Mouse (Mus musculus): ENCODE data around the gene Prlh. TPM values are rescaled to one million over a fixed set of nuclear protein-coding genes. Genes with fewer than 3 reads are reported as not detected.

Prlh gene
- polyA plus RNA-seq, 1 experiment from 2014 or later: not detected

GRCm38 (mm10) chr1:90914948-90915569 is 37.8 kb upstream of the Prlh start, which contains the start of gene Mlph:
TSS of gene Mlph (plus strand) at chr1:90915085.
- Histone ChIP-seq H3K27ac (ENCODE audit: low read length) (0 out of 2 replicates have a peak within 1 kb of the TSS, but pooled peaks have one; percentile 4), H3K4me2 (ENCODE audit: low read depth, low read length) (peak within 1 kb of the TSS; percentile 30), H3K9ac (ENCODE audit: low read length) (peak within 1 kb of the TSS; percentile 58), H3K4me3 (replicated peaks; ENCODE audit: low read length) (peak within 1 kb of the TSS; percentile 26), H3K36me3 (ENCODE audit: control insufficient read depth, insufficient read depth, low read length) (no peaks in the 10 kb centered on the region), H3K4me1 (ENCODE audit: control insufficient read depth, insufficient read depth, low read length) (peaks cover 13% of the 10 kb centered on the region), H3K9me3 (replicated peaks; ENCODE audit: control insufficient read depth, low read length) (peaks cover 4% of the 10 kb centered on the region), H3K27me3 (ENCODE audit: control insufficient read depth, insufficient read depth, low read length) (no peaks in the 10 kb centered on the region)
- WGBS: 9% methylated on average over 18 of the region's 18 CpGs
- peak; percentile 72 for ATAC-seq (ENCODE audit: insufficient read depth, low FRiP score)

DNA sequence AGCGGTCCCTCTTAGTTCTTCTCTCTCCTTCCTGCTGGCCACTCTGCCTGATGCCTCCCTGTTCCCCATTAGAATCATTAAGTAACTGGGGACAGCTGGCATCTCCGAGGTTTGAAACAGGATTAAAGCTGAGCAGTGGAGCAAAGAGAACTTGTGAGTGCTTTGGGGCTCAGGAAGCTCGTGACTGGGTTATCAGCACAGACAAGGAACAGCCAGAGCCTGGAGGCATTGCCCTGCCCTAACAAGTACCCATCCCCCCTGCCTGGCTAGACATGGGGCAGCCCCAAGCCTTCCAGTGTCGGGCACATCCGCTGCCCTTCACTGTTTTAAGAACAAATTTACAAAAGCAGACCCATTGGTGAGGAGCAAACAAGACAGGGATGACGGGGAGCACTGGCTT is 35.4 kb upstream of the Prlh start:
- peaks cover 9% of the 10 kb centered on the region for H3K4me1 ChIP-seq (ENCODE audit: control insufficient read depth, insufficient read depth, low read length)
- no peaks in the 10 kb centered on the region for H3K27me3 ChIP-seq (ENCODE audit: control insufficient read depth, insufficient read depth, low read length)
- ATAC-seq (ENCODE audit: insufficient read depth, low FRiP score): peak; percentile 54; the same call in 1 of the 2 replicates
- no peaks in the 10 kb centered on the region for H3K36me3 ChIP-seq (ENCODE audit: control insufficient read depth, insufficient read depth, low read length)
- peaks cover 6% of the 10 kb centered on the region for H3K9me3 ChIP-seq (replicated peaks; ENCODE audit: control insufficient read depth, low read length)
- WGBS: 54% methylated on average over 6 of the region's 6 CpGs
- H3K4me3 ChIP-seq (replicated peaks; ENCODE audit: low read length): no peak overlapping the region
- H3K27ac ChIP-seq (ENCODE audit: low read length): peak overlapping the region; percentile 28; the same call in 1 of the 2 replicates
- H3K9ac ChIP-seq (ENCODE audit: low read length): no peak overlapping the region
- no peak overlapping the region for H3K4me2 ChIP-seq (ENCODE audit: low read depth, low read length)

DNA sequence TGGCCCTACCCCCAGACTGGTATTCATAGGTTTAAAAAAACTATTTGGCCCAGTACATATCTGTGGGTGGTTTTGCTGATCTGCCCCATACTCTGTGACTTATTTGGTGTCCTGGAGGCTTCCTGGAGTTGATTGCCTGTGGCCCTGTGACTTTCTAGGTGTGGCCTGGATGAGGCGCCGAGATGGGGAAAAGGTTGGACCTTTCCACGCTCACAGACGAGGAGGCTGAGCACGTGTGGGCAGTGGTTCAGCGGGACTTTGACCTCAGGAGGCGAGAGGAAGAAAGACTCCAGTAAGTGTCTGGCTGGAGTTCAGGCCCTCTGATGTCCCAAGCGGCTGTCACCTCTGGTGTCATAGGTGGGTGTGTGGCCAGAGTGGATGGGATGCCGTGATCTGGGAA is 31.2 kb upstream of the Prlh start:
- Histone ChIP-seq H3K27ac (ENCODE audit: low read length) (no peak overlapping the region), H3K36me3 (ENCODE audit: control insufficient read depth, insufficient read depth, low read length) (no peaks in the 10 kb centered on the region), H3K27me3 (ENCODE audit: control insufficient read depth, insufficient read depth, low read length) (no peaks in the 10 kb centered on the region), H3K9me3 (replicated peaks; ENCODE audit: control insufficient read depth, low read length) (peaks cover 6% of the 10 kb centered on the region), H3K9ac (ENCODE audit: low read length) (no peak overlapping the region), H3K4me3 (replicated peaks; ENCODE audit: low read length) (no peak overlapping the region), H3K4me2 (ENCODE audit: low read depth, low read length) (no peak overlapping the region), H3K4me1 (ENCODE audit: control insufficient read depth, insufficient read depth, low read length) (no peaks in the 10 kb centered on the region; the same call in 1 of the 2 replicates)
- no peak for ATAC-seq (ENCODE audit: insufficient read depth, low FRiP score)
- 76% methylated on average over 9 of the region's 9 CpGs for WGBS

GRCm38 (mm10) chr1:90926030-90926429 is 26.9 kb upstream of the Prlh start:
- Histone ChIP-seq H3K9ac (ENCODE audit: low read length) (no peak overlapping the region), H3K27ac (ENCODE audit: low read length) (no peak overlapping the region), H3K4me1 (ENCODE audit: control insufficient read depth, insufficient read depth, low read length) (peaks cover 16% of the 10 kb centered on the region; the same call in 1 of the 2 replicates), H3K4me2 (ENCODE audit: low read depth, low read length) (no peak overlapping the region), H3K9me3 (replicated peaks; ENCODE audit: control insufficient read depth, low read length) (no peaks in the 10 kb centered on the region), H3K4me3 (replicated peaks; ENCODE audit: low read length) (no peak overlapping the region), H3K27me3 (ENCODE audit: control insufficient read depth, insufficient read depth, low read length) (no peaks in the 10 kb centered on the region), H3K36me3 (ENCODE audit: control insufficient read depth, insufficient read depth, low read length) (no peaks in the 10 kb centered on the region)
- ATAC-seq (ENCODE audit: insufficient read depth, low FRiP score): no peak
- WGBS: 79% methylated on average over 4 of the region's 4 CpGs

DNA sequence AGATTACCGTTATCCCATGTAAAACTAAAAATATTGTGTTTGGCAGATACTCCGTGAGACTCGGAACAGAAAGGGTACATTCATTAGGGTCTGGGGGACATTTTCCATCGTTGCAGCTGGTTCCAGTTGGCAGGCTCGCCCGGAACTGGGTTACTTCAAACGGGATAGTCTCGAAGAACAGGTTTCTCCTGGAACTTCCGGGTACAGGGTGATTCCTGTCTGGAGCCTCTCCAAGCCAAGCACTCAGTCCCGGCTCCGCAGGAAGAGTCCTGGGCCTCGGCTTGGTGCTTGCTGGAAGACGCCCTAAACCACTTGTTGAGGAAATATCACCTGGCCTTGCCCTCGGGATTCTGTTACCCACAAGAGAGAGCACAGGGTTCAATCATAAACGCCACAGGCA is 25.6 kb upstream of the Prlh start:
- Histone ChIP-seq H3K4me1 (ENCODE audit: control insufficient read depth, insufficient read depth, low read length) (peaks cover 16% of the 10 kb centered on the region; the same call in 1 of the 2 replicates), H3K27me3 (ENCODE audit: control insufficient read depth, insufficient read depth, low read length) (no peaks in the 10 kb centered on the region), H3K9me3 (replicated peaks; ENCODE audit: control insufficient read depth, low read length) (no peaks in the 10 kb centered on the region), H3K4me2 (ENCODE audit: low read depth, low read length) (peak overlapping the region; percentile 77), H3K4me3 (replicated peaks; ENCODE audit: low read length) (no peak overlapping the region), H3K36me3 (ENCODE audit: control insufficient read depth, insufficient read depth, low read length) (no peaks in the 10 kb centered on the region), H3K9ac (ENCODE audit: low read length) (peak overlapping the region; percentile 63; the same call in 1 of the 2 replicates), H3K27ac (ENCODE audit: low read length) (peak overlapping the region; percentile 83)
- peak; percentile 44; the same call in 1 of the 2 replicates for ATAC-seq (ENCODE audit: insufficient read depth, low FRiP score)
- 32% methylated on average over 15 of the region's 15 CpGs for WGBS

DNA sequence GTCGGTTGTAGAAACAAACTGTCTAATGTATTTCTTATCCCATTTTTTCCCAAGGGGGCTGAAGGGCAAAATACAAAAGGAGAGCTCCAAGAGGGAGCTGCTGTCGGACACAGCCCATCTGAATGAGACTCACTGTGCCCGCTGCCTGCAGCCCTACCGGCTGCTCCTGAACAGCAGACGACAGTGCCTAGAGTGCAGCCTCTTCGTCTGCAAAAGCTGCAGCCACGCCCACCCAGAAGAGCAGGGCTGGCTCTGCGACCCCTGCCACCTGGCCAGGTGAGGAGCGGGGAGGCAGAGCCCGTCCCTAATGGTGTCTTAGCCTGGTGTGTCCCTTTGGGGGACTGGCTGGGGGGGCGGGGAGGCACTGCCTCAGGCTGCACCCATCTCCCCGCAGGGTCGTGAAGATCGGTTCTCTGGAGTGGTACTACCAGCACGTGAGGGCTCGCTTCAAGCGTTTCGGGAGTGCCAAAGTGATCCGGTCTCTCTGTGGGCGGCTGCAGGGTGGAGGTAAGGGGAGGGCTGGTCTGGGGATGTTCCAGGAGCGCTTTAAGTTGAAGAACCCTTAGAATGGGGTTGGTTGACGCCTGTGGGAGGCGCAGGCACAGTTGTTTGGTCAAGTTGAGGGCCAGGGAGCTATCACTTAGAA is 24.9 kb upstream of the Prlh start:
- Histone ChIP-seq H3K4me3 (replicated peaks; ENCODE audit: low read length) (peak overlapping the region; percentile 37), H3K27ac (ENCODE audit: low read length) (peak overlapping the region; percentile 83), H3K36me3 (ENCODE audit: control insufficient read depth, insufficient read depth, low read length) (no peaks in the 10 kb centered on the region), H3K9ac (ENCODE audit: low read length) (peak overlapping the region; percentile 63), H3K4me1 (ENCODE audit: control insufficient read depth, insufficient read depth, low read length) (peaks cover 16% of the 10 kb centered on the region; the same call in 1 of the 2 replicates), H3K4me2 (ENCODE audit: low read depth, low read length) (peak overlapping the region; percentile 77), H3K27me3 (ENCODE audit: control insufficient read depth, insufficient read depth, low read length) (no peaks in the 10 kb centered on the region), H3K9me3 (replicated peaks; ENCODE audit: control insufficient read depth, low read length) (no peaks in the 10 kb centered on the region)
- peak; percentile 22; the same call in 1 of the 2 replicates for ATAC-seq (ENCODE audit: insufficient read depth, low FRiP score)
- 3% methylated on average over 23 of the region's 23 CpGs for WGBS

GRCm38 (mm10) chr1:90928575-90928934 is 24.4 kb upstream of the Prlh start:
- Histone ChIP-seq H3K4me2 (ENCODE audit: low read depth, low read length) (peak overlapping the region; percentile 77), H3K9ac (ENCODE audit: low read length) (peak overlapping the region; percentile 63), H3K27me3 (ENCODE audit: control insufficient read depth, insufficient read depth, low read length) (no peaks in the 10 kb centered on the region), H3K27ac (ENCODE audit: low read length) (0 out of 2 replicates have a peak overlapping the region, but pooled peaks have one; percentile 6), H3K4me3 (replicated peaks; ENCODE audit: low read length) (peak overlapping the region; percentile 37), H3K36me3 (ENCODE audit: control insufficient read depth, insufficient read depth, low read length) (no peaks in the 10 kb centered on the region), H3K4me1 (ENCODE audit: control insufficient read depth, insufficient read depth, low read length) (peaks cover 16% of the 10 kb centered on the region; the same call in 1 of the 2 replicates), H3K9me3 (replicated peaks; ENCODE audit: control insufficient read depth, low read length) (no peaks in the 10 kb centered on the region)
- peak; percentile 65; the same call in 1 of the 2 replicates for ATAC-seq (ENCODE audit: insufficient read depth, low FRiP score)
- WGBS: 3% methylated on average over 6 of the region's 6 CpGs

DNA sequence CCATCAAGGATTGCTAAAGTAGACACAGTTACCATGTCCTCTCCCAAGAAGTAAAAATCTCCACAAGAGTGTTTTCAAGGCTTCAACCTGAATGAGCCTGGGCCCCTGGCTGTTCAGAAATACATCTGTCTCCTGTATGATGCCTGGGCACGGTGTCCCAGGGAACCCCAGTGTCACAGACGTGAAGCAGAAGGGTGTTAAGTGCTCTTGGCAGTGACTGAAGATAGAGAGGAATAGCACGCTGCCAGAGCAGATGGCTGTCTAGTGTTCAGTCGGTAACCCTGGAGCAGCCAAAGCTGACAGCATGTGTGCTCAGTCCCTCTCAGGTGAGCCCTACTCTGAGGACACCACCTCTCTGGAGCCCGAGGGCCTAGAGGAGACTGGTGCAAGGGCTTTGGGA is 19.9 kb upstream of the Prlh start:
- peaks cover 8% of the 10 kb centered on the region; the same call in 1 of the 2 replicates for H3K4me1 ChIP-seq (ENCODE audit: control insufficient read depth, insufficient read depth, low read length)
- no peak overlapping the region for H3K4me3 ChIP-seq (replicated peaks; ENCODE audit: low read length)
- H3K4me2 ChIP-seq (ENCODE audit: low read depth, low read length): no peak overlapping the region
- no peak for ATAC-seq (ENCODE audit: insufficient read depth, low FRiP score)
- 71% methylated on average over 5 of the region's 5 CpGs for WGBS
- H3K9ac ChIP-seq (ENCODE audit: low read length): no peak overlapping the region
- H3K27me3 ChIP-seq (ENCODE audit: control insufficient read depth, insufficient read depth, low read length): no peaks in the 10 kb centered on the region
- no peaks in the 10 kb centered on the region for H3K9me3 ChIP-seq (replicated peaks; ENCODE audit: control insufficient read depth, low read length)
- no peaks in the 10 kb centered on the region for H3K36me3 ChIP-seq (ENCODE audit: control insufficient read depth, insufficient read depth, low read length)
- no peak overlapping the region for H3K27ac ChIP-seq (ENCODE audit: low read length)

GRCm38 (mm10) chr1:90936990-90937389 is 15.9 kb upstream of the Prlh start:
- Histone ChIP-seq H3K36me3 (ENCODE audit: control insufficient read depth, insufficient read depth, low read length) (no peaks in the 10 kb centered on the region), H3K27ac (ENCODE audit: low read length) (no peak overlapping the region), H3K4me1 (ENCODE audit: control insufficient read depth, insufficient read depth, low read length) (no peaks in the 10 kb centered on the region), H3K27me3 (ENCODE audit: control insufficient read depth, insufficient read depth, low read length) (no peaks in the 10 kb centered on the region), H3K9ac (ENCODE audit: low read length) (no peak overlapping the region), H3K4me2 (ENCODE audit: low read depth, low read length) (no peak overlapping the region), H3K4me3 (replicated peaks; ENCODE audit: low read length) (no peak overlapping the region), H3K9me3 (replicated peaks; ENCODE audit: control insufficient read depth, low read length) (no peaks in the 10 kb centered on the region)
- no peak for ATAC-seq (ENCODE audit: insufficient read depth, low FRiP score)
- WGBS: 71% methylated on average over 9 of the region's 9 CpGs

All from stomach, embryonic 16.5 days (tissue).